Mouse (Mus musculus): ENCODE measurements around the gene Cenpu. TPM values are rescaled to one million over a fixed set of nuclear protein-coding genes. Genes with fewer than 3 reads are reported as not detected.

Gene Cenpu
- polyA plus RNA-seq, 1 experiment, result 2.3 TPM

- H3K4me3 ChIP-seq (ENCODE audit: extremely low read depth, insufficient read depth, insufficient read length), result no peak overlapping the region
- no peaks in the 10 kb centered on the region for H3K27me3 ChIP-seq (ENCODE audit: control insufficient read depth, insufficient read depth, low read length)
- TF ChIP-seq POLR2A (IDR thresholded peaks at IDR 0.05; ENCODE audit: low read depth, low read length), result no peak
- peak in 1 of 2 experiments; percentile 28 for DNase-seq (ENCODE audit: low read depth in 1 of 2, low spot score in 2 of 2)
- no peak overlapping the region for H3K27ac ChIP-seq (ENCODE audit: insufficient read depth, low read length)
- 28% methylated on average over 9 of the region's 9 CpGs for WGBS
- H3K4me1 ChIP-seq (ENCODE audit: control insufficient read depth, insufficient read depth, insufficient read length), result peaks cover 19% of the 10 kb centered on the region; the same call in 1 of the 2 replicates
- H3K36me3 ChIP-seq (ENCODE audit: control insufficient read depth, insufficient read depth, low read length), result peaks cover 2% of the 10 kb centered on the region
Measured at GRCm38 (mm10) chr8:46511336-46511735, 40.5 kb upstream of the Cenpu start.

GRCm38 (mm10) chr8:46512538-46512937 lies 39.3 kb upstream of the Cenpu start:
- Histone ChIP-seq H3K27me3 (ENCODE audit: control insufficient read depth, insufficient read depth, low read length) (no peaks in the 10 kb centered on the region), H3K4me3 (ENCODE audit: extremely low read depth, insufficient read depth, insufficient read length) (no peak overlapping the region), H3K36me3 (ENCODE audit: control insufficient read depth, insufficient read depth, low read length) (peaks cover 2% of the 10 kb centered on the region), H3K27ac (ENCODE audit: insufficient read depth, low read length) (no peak overlapping the region), H3K4me1 (ENCODE audit: control insufficient read depth, insufficient read depth, insufficient read length) (peaks cover 19% of the 10 kb centered on the region; the same call in 1 of the 2 replicates)
- DNase-seq (ENCODE audit: low read depth in 1 of 2, low spot score in 2 of 2), result no peak
- WGBS, result 25% methylated on average over 8 of the region's 8 CpGs
- TF ChIP-seq CTCF (IDR thresholded peaks at IDR 0.05; ENCODE audit: extremely low read depth, insufficient read depth, insufficient read length, insufficient replicate concordance) (no peak), POLR2A (IDR thresholded peaks at IDR 0.05; ENCODE audit: low read depth, low read length) (no peak)

GRCm38 (mm10) chr8:46514027-46514426 lies 37.8 kb upstream of the Cenpu start:
- TF ChIP-seq POLR2A (IDR thresholded peaks at IDR 0.05; ENCODE audit: low read depth, low read length) (no peak), CTCF (IDR thresholded peaks at IDR 0.05; ENCODE audit: extremely low read depth, insufficient read depth, insufficient read length, insufficient replicate concordance) (no peak)
- no peak for DNase-seq (ENCODE audit: low read depth in 1 of 2, low spot score in 2 of 2)
- Histone ChIP-seq H3K4me1 (ENCODE audit: control insufficient read depth, insufficient read depth, insufficient read length) (peaks cover 12% of the 10 kb centered on the region; the same call in 1 of the 2 replicates), H3K4me3 (ENCODE audit: extremely low read depth, insufficient read depth, insufficient read length) (no peak overlapping the region), H3K27me3 (ENCODE audit: control insufficient read depth, insufficient read depth, low read length) (no peaks in the 10 kb centered on the region), H3K27ac (ENCODE audit: insufficient read depth, low read length) (no peak overlapping the region), H3K36me3 (ENCODE audit: control insufficient read depth, insufficient read depth, low read length) (peaks cover 3% of the 10 kb centered on the region)
- WGBS, result 95% methylated on average over 1 of the region's 1 CpGs

DNA sequence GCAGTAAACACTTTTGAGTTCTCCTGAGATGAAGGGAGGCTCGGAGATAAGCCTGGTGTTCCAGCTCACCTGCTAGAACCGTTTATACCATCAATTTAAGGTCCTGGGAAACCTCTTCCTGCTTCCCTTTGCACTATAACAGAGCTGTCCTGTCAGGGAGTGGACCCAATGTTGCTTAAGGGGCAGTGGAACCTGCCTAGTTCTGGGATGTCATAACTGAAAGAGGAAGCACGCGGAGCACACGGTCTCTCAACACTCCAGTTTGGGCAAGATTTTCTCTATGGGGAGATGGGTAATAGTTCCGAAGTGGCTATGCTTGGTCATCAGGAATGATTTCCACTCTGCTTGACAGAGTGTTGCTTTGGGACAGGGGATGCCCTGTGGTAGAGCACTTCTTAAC lies 31.2 kb upstream of the Cenpu start:
- DNase-seq (ENCODE audit: low read depth in 1 of 2, low spot score in 2 of 2), result no peak
- no peak for TF ChIP-seq POLR2A (IDR thresholded peaks at IDR 0.05; ENCODE audit: low read depth, low read length)
- Histone ChIP-seq H3K27ac (ENCODE audit: insufficient read depth, low read length) (no peak overlapping the region), H3K4me3 (ENCODE audit: extremely low read depth, insufficient read depth, insufficient read length) (no peak overlapping the region), H3K27me3 (ENCODE audit: control insufficient read depth, insufficient read depth, low read length) (no peaks in the 10 kb centered on the region), H3K4me1 (ENCODE audit: control insufficient read depth, insufficient read depth, insufficient read length) (no peaks in the 10 kb centered on the region), H3K36me3 (ENCODE audit: control insufficient read depth, insufficient read depth, low read length) (peaks cover 10% of the 10 kb centered on the region)
- 83% methylated on average over 6 of the region's 6 CpGs for WGBS

GRCm38 (mm10) chr8:46526098-46526497 lies 25.7 kb upstream of the Cenpu start:
- TF ChIP-seq POLR2A (IDR thresholded peaks at IDR 0.05; ENCODE audit: low read depth, low read length), result no peak
- TF ChIP-seq CTCF (IDR thresholded peaks at IDR 0.05; ENCODE audit: extremely low read depth, insufficient read depth, insufficient read length, insufficient replicate concordance), result no peak
- 94% methylated on average over 8 of the region's 8 CpGs for WGBS
- Histone ChIP-seq H3K36me3 (ENCODE audit: control insufficient read depth, insufficient read depth, low read length) (peaks cover 10% of the 10 kb centered on the region; the same call in 1 of the 2 replicates), H3K27me3 (ENCODE audit: control insufficient read depth, insufficient read depth, low read length) (no peaks in the 10 kb centered on the region), H3K4me3 (ENCODE audit: extremely low read depth, insufficient read depth, insufficient read length) (no peak overlapping the region), H3K4me1 (ENCODE audit: control insufficient read depth, insufficient read depth, insufficient read length) (no peaks in the 10 kb centered on the region), H3K27ac (ENCODE audit: insufficient read depth, low read length) (no peak overlapping the region)
- no peak for DNase-seq (ENCODE audit: low read depth in 1 of 2, low spot score in 2 of 2)

GRCm38 (mm10) chr8:46526821-46527220 lies 25.0 kb upstream of the Cenpu start:
- WGBS, result 88% methylated on average over 10 of the region's 10 CpGs
- H3K36me3 ChIP-seq (ENCODE audit: control insufficient read depth, insufficient read depth, low read length), result peaks cover 13% of the 10 kb centered on the region; the same call in 1 of the 2 replicates
- TF ChIP-seq POLR2A (IDR thresholded peaks at IDR 0.05; ENCODE audit: low read depth, low read length), result no peak
- no peak overlapping the region for H3K27ac ChIP-seq (ENCODE audit: insufficient read depth, low read length)
- DNase-seq (ENCODE audit: low read depth in 1 of 2, low spot score in 2 of 2), result no peak
- H3K4me1 ChIP-seq (ENCODE audit: control insufficient read depth, insufficient read depth, insufficient read length), result no peaks in the 10 kb centered on the region
- no peak overlapping the region for H3K4me3 ChIP-seq (ENCODE audit: extremely low read depth, insufficient read depth, insufficient read length)
- no peaks in the 10 kb centered on the region for H3K27me3 ChIP-seq (ENCODE audit: control insufficient read depth, insufficient read depth, low read length)

DNA sequence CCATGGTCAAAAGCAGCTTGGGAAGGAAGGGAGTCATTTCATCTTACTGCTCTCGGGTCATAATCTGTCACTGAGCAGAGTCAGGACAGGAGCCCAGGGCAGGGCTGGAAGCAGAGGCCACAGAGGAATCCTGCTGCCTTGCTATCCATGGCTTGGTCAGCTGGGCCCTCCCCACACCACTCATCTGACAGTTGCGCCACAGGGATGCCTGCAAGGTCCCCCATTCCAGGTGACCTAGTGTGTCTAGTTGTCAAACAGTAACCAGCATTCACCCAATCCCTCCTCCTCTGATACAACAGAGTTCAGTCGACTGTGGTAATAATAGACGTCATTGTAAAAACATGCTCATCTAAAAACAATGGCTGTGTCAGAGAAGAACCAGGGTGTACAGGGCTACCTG lies 22.3 kb upstream of the Cenpu start:
- Histone ChIP-seq H3K4me1 (ENCODE audit: control insufficient read depth, insufficient read depth, insufficient read length) (no peaks in the 10 kb centered on the region), H3K4me3 (ENCODE audit: extremely low read depth, insufficient read depth, insufficient read length) (no peak overlapping the region), H3K27me3 (ENCODE audit: control insufficient read depth, insufficient read depth, low read length) (no peaks in the 10 kb centered on the region), H3K27ac (ENCODE audit: insufficient read depth, low read length) (no peak overlapping the region), H3K36me3 (ENCODE audit: control insufficient read depth, insufficient read depth, low read length) (peaks cover 15% of the 10 kb centered on the region; the same call in 1 of the 2 replicates)
- no peak for TF ChIP-seq CTCF (IDR thresholded peaks at IDR 0.05; ENCODE audit: extremely low read depth, insufficient read depth, insufficient read length, insufficient replicate concordance)
- TF ChIP-seq POLR2A (IDR thresholded peaks at IDR 0.05; ENCODE audit: low read depth, low read length), result no peak
- WGBS, result 94% methylated on average over 4 of the region's 4 CpGs
- no peak for DNase-seq (ENCODE audit: low read depth in 1 of 2, low spot score in 2 of 2)

Data from spleen, adult 2 months (tissue).